Mouse (Mus musculus) testis, adult 2 months (tissue): ENCODE results near the gene Cbln1.

Experiments
- CTCF ChIP-seq: fragments of 200-500 bp; IDR thresholded peaks from 2 replicates; pipeline ENCODE4 v1.5.1; 2012; ENCODE audit warnings: low read depth, mild to moderate bottlenecking, inconsistent platforms, low read length, moderate library complexity; ENCODE audit not compliant: control insufficient read depth, insufficient read depth, insufficient replicate concordance
- POLR2A ChIP-seq: fragments of 200-500 bp; IDR thresholded peaks from 2 replicates; pipeline ENCODE4 v1.6.1; 2012; ENCODE audit warnings: low read depth, mild to moderate bottlenecking, inconsistent platforms, low read length, moderate library complexity; ENCODE audit not compliant: control insufficient read depth

GRCm38 (mm10) chr8:87507046-87507445, 34.6 kb upstream of the Cbln1 start:
- TF ChIP-seq POLR2A (no peak), CTCF (no peak)
